Mouse (Mus musculus): ENCODE measurements at regions not wholly inside any gene's neighbourhood (a gene's known extent, or its start where the extent isn't known, plus 50 kb on each side); places are given as distances from the start of the nearest gene placed in this dataset.

GRCm38 (mm10) chr9:52368080-52368479 lies 199.7 kb upstream of the Zc3h12c start:
- Histone ChIP-seq H3K4me3 (ENCODE audit: control insufficient read depth in 1 of 2, insufficient read depth in 1 of 2, low read depth in 2 of 2, low read length in 2 of 2) (no peak overlapping the region), H3K27me3 (ENCODE audit: control insufficient read depth in 1 of 2, insufficient read depth in 2 of 2, low read length in 2 of 2) (no peaks in the 10 kb centered on the region; a peak in 1 of 4 replicates), H3K36me3 (ENCODE audit: control insufficient read depth in 1 of 2, insufficient read depth in 2 of 2, low read length in 2 of 2) (no peaks in the 10 kb centered on the region), H3K9me3 (replicated peaks; ENCODE audit: insufficient read depth, low read length) (no peaks in the 10 kb centered on the region), H3K4me1 (ENCODE audit: control insufficient read depth in 1 of 2, insufficient read depth in 2 of 2, low read length in 2 of 2) (no peaks in the 10 kb centered on the region), H3K9ac (ENCODE audit: control insufficient read depth, low read depth, low read length, poor library complexity, severe bottlenecking) (no peak overlapping the region), H3K79me2 (ENCODE audit: control insufficient read depth, insufficient read depth, low read length, poor library complexity) (no peaks in the 10 kb centered on the region), H3K27ac (ENCODE audit: control insufficient read depth, low read depth, low read length) (no peak overlapping the region)
- peak; percentile 2 for DNase-seq (ENCODE audit: low read depth, low spot score)
- TF ChIP-seq CHD1 (IDR thresholded peaks at IDR 0.05; ENCODE audit: low read depth, low read length) (no peak), ZC3H11A (IDR thresholded peaks at IDR 0.05; ENCODE audit: low read depth, low read length) (no peak), TBP (IDR thresholded peaks at IDR 0.05; ENCODE audit: low read depth, low read length) (no peak), MAFK (IDR thresholded peaks at IDR 0.05; ENCODE audit: borderline replicate concordance, low read depth, low read length) (no peak), MYB (IDR thresholded peaks at IDR 0.05; ENCODE audit: low read depth, low read length) (no peak), ELF1 (IDR thresholded peaks at IDR 0.05; ENCODE audit: low read depth, low read length) (no peak), NELFE (IDR thresholded peaks at IDR 0.05; ENCODE audit: low read depth, low read length) (no peak), UBTF (IDR thresholded peaks at IDR 0.05; ENCODE audit: borderline replicate concordance, insufficient read depth, low read depth, low read length) (no peak), ZMIZ1 (IDR thresholded peaks at IDR 0.05; ENCODE audit: low read depth, low read length) (no peak), EP300 (IDR thresholded peaks at IDR 0.05; ENCODE audit: low read depth in 1 of 2, low read length in 2 of 2) (no peak), E2F4 (IDR thresholded peaks at IDR 0.05; ENCODE audit: borderline replicate concordance, low read depth, low read length) (no peak), TCF12 (IDR thresholded peaks at IDR 0.05; ENCODE audit: low read depth, low read length) (no peak), MYC (IDR thresholded peaks at IDR 0.05; ENCODE audit: low read depth, low read length) (no peak), CHD2 (IDR thresholded peaks at IDR 0.05; ENCODE audit: low read length) (no peak), GABPA (IDR thresholded peaks at IDR 0.05; ENCODE audit: low read depth, low read length) (no peak), RCOR1 (IDR thresholded peaks at IDR 0.05; ENCODE audit: low read depth, low read length) (no peak), MAZ (IDR thresholded peaks at IDR 0.05; ENCODE audit: low read depth, low read length) (no peak), USF1 (IDR thresholded peaks at IDR 0.05; ENCODE audit: low read depth, low read length) (no peak), SIN3A (IDR thresholded peaks at IDR 0.05; ENCODE audit: low read length) (no peak)

GRCm38 (mm10) chr9:52366046-52366445 lies 197.7 kb upstream of the Zc3h12c start:
- Histone ChIP-seq H3K9ac (ENCODE audit: control insufficient read depth, low read depth, low read length, poor library complexity, severe bottlenecking) (no peak overlapping the region), H3K4me1 (ENCODE audit: control insufficient read depth in 1 of 2, insufficient read depth in 2 of 2, low read length in 2 of 2) (no peaks in the 10 kb centered on the region), H3K36me3 (ENCODE audit: control insufficient read depth in 1 of 2, insufficient read depth in 2 of 2, low read length in 2 of 2) (no peaks in the 10 kb centered on the region), H3K9me3 (replicated peaks; ENCODE audit: insufficient read depth, low read length) (no peaks in the 10 kb centered on the region), H3K27me3 (ENCODE audit: control insufficient read depth in 1 of 2, insufficient read depth in 2 of 2, low read length in 2 of 2) (no peaks in the 10 kb centered on the region; a peak in 1 of 4 replicates), H3K27ac (ENCODE audit: control insufficient read depth, low read depth, low read length) (no peak overlapping the region), H3K79me2 (ENCODE audit: control insufficient read depth, insufficient read depth, low read length, poor library complexity) (no peaks in the 10 kb centered on the region), H3K4me3 (ENCODE audit: control insufficient read depth in 1 of 2, insufficient read depth in 1 of 2, low read depth in 2 of 2, low read length in 2 of 2) (no peak overlapping the region)
- no peak for TF ChIP-seq E2F4 (IDR thresholded peaks at IDR 0.05; ENCODE audit: borderline replicate concordance, low read depth, low read length)
- no peak for TF ChIP-seq MAFK (IDR thresholded peaks at IDR 0.05; ENCODE audit: borderline replicate concordance, low read depth, low read length)
- DNase-seq (ENCODE audit: low read depth, low spot score): no peak
